Mouse (Mus musculus) left cerebral cortex, postnatal 25 days (tissue): ENCODE results near the gene Cep55. TPM values are rescaled to one million over a fixed set of nuclear protein-coding genes. Genes with fewer than 3 reads are reported as not detected.
A peak's percentile ranks its signal among the peaks of the same experiment; 100 is the strongest.

Source experiments
- DNase-seq, 2 experiments: peaks; one replicate each; pipeline ENCODE4 v3.0.0; 2022; ENCODE audit warnings: low spot score in 2 of 2, mixed read lengths in 1 of 2
- intact Hi-C: fragments of 180-260 bp; cut with DNase I; formaldehyde crosslinking; loops from one replicate; pipeline ENCODE4 v1.15.1; 2025
- total RNA-seq, 2 experiments: library from RNA; stranded (reverse); gene quantifications; 2 replicates each; pipeline ENCODE4 v1.2.3; 2021

The Cep55 gene
- under 1 TPM; 0.18 to 0.32 TPM for total RNA-seq

DNA sequence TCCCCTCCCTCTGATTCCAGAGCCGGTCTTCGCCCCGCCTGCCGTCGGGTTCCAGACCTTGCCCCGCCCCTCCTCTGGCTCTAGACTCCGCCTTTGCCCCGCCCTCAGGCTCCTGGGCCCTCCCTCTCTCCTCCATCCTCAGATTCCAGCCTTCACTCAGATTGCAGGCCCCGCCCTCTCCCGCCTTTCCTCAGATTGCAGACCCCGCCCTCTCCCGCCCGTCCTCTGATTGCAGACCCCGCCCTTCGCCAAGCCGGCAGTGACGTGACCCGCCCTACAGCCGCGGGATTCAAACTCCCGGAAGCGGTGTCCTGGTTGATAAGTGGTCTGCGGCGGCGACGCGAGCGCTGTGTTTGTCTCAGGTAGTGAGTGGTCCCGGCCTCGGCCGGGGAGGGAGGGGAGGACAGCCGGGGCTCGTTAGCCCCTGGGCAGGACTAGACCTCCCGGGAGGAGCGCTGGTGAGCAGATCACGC, at the start of gene Cep55:
Gene Cep55 (plus strand): TSS at position 292 of the 473 bp plus-strand sequence.
- peak; percentile 88 to 96 for DNase-seq
- intact Hi-C loops: loop anchor here (1.0 kb wide), 1 partner anchor 99 kb away; no protein-coding TSS in a partner anchor

DNA sequence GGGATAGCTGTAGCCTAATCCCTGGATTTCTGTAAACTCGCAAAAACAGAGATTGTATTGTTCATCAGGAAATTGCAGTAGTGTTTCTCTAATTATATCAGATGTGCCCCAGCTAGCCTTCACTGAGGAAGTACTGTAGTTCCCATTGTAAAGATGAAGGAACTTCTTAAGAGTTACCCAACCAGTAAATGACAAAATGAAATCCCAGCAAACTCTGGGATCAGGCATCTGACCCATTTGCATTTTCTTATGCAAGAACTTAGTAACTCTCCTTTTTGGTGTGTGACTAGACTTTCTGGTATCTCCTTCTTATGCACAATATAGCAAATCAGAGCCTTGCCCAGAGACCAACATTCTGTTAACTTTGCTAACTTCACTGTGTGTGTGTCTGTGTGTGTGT, 43.4 kb upstream of the Cep55 start:
- intact Hi-C loops: no loop called here
- DNase-seq: no peak

DNA sequence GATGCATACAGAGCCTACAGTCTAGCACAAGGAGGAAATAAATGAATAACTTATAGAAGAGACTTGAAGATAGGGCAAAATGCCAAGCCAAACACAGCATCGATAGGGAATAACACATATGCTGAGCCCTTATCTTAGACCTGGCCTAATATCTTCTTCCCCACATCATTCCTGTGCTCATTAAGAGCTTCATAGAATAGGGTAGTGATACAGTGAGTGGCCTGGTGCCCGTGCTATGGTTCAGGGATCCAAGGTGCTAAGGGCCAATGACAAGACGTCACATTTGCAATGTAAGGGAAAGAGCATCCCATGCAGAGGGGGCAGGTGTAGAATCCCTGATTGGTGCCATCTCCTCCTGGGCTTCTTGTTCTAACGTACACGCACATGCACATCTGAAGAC, 40.4 kb upstream of the Cep55 start:
- DNase-seq: no peak
- intact Hi-C loops: no loop called here

DNA sequence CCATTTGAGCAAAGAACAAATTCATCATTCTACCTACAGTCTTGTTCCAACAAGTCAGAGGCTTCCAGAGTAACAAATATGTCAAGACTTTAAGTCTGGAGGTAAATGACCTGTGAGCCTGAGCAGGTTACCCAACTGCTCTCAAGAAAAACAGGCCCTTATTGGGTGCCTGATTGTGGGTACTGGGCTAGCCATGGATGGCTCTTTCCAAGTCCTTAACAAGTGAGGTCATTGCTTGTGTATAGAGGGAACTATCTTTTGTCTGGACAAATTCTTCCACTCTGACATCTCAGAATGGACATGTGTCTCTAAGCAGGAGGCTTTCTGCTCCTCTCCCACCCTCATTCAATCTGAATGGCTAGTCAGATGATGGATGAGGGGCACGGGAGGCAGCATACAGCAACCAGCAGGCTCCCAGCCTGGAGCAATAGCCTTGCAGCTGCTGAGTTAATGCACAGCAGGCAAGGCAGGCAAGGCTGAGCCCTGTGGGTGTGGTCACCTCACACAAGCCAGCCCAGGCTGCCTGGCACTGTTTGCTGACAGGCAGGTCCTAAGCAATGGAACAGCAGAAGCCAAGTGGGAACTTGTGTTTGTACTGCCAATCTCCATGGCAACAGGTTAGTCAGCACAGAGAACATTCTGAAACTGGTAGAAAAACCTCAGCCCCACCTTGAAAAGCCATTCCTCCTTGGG, 39.5 kb upstream of the Cep55 start:
- intact Hi-C loops: no loop called here
- DNase-seq: peak; percentile 74 to 90

DNA sequence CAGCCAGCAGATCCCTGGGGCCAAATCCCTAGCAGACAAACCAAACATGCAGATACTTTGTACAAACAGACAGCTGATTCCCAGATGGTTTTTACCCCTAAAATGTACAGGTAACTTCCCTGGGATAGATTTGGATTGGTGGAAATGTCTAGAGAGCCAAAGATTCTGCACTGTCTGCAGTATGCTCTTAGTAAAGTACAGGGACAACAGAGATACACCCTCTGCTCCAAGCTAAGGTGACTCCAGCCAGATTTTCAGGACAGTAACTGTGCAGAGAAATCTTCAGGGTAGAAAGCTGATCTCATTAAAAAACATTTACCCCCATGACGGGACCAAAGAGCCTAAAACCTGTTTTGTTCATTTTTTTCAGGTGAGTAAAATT, 38.9 kb upstream of the Cep55 start:
- intact Hi-C loops: no loop called here
- no peak for DNase-seq

DNA sequence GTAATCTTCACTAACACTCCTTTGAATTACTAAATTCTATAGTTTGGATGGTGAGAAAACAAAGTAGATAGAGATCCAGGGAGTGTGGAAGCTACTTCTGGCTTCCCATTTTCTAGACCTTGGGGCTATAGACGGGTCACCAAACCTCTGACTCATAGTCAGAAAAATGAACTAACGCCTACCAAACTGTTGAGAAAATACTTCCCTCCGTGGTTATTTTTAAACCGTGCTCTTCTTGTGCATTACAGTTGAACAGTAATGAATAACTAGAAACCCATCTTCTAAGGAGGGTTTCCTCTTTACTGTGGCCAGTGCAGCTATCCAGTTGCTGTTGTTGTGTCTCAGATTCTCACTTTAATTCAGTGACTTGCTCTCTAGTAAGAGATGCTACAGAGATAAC, 32.1 kb upstream of the Cep55 start:
- intact Hi-C loops: no loop called here
- DNase-seq: no peak

DNA sequence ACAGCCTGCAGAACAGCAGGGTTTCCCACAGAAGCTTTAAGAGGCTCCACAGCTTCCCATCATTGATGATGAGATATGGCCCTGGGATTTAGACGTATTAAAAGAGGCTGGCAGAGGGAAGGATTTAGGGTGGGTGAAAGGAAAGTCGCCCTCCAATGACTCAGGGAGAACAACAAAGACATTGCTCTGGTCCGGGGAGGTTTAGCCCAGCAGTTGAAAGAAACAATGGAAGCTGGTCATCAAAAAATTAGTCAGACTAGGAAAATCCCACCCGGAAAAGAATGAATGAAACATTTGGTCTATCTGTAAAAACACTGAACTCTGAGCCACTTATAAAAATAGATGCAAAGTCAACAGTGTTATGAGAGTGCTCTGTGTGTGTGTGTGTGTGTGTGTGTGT, 31.2 kb upstream of the Cep55 start:
- intact Hi-C loops: no loop called here
- DNase-seq: no peak

DNA sequence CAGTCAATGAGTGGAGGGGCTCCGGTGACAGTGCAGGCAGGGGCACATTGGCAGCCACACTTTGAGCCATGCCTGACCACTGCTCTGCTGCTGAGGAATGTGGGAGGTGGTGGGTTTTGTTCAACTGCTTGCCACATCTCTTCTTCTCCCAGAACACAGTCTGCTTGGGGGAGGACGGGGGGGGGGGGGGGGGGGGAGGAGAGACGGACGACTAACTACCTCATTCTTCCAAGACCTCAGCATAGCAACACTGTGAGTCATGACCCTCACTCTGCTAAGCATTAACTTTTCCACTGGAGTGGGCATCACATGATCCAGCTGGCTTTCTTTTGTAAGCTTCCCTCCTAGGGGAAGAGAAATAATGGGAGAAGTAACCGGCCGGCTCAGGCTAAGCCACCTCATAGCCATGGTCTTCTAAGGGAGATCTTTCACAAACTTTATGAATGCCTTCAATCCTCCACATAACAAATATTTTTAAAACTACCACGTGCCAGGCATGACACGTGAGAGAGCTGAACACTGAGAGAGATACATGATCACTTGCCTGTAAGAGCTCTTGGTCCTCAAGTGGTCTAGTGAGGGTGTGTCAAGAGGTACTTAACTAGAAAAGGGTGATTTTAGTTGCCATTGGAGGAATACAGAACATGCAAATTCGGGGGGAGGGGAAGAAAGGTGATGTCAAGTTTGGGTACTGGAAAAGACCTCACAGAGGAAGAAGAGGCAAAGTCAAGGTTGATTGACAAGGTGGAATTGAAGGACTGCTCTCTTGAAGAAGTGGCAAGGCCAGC, 29.4 kb upstream of the Cep55 start:
- intact Hi-C loops: no loop called here
- DNase-seq: no peak

DNA sequence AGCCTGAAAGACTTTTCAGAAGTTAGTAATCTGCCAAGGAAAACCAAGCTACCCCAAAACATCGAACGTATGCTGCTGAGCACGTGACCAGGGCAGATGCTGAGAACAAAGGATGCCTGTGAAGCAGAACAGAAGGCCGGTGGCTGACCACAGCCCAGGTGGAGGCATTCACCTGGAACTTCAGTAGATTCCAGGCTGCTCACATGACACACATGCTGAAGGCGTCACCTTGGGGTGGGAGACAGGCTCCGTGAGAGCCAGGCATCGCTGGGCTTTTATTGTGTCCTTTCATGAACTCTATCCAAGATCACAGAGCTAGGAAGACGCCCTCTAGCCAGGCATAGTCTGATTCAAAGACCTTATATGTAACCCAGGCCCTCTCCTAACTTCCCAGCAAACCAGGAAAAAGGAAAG, 28.6 kb upstream of the Cep55 start:
- intact Hi-C loops: no loop called here
- no peak for DNase-seq

DNA sequence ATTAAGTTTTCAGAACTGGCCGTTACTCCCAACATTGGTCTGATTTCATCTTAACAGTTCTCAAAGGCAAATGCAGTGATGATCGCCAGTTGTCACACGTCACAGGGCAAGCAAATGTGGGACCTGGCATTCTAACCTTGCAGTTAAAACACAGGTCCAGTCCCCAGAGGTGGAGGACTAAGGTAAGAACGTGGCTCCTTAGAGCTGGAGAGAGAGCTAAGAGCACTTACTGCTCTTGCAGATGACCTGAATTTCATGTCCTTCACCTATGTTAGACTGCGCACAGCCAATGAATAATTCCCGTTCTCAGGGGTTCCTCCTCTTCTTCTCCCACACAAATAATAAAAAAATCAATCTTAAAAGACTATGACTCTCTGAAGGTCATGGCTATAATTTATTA, 27.4 kb upstream of the Cep55 start:
- intact Hi-C loops: no loop called here
- no peak for DNase-seq

DNA sequence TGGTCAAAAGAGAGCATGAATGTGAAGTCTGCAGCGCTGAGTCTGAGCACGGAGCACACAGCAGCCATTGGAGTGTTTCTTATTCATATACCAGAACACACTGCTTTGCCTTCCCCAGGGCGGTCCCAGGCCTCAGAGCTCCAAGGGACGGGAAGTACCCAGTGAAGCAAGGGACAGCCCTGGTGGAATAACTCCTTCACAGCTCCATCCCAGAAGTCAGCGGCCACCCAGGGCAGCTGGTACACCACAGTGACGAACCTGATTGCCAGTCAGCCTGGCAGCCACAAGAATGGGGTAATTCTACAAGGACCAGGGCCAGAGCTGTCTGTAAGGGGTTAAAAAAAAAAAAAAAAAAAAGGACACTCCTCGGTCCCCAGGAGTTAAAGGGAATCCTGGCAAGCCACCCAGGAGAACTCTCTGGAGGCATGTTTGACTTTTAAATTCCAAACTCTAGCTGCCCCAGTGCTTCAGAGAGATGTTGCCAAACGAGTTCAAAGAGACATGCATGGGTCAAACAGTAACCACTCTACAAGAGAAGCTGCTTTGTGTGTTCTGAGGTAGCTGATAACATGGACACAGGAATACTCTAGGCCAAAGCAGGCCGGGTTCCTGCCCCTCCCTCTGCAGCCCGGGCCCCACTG, 26.8 kb upstream of the Cep55 start:
- DNase-seq: no peak
- intact Hi-C loops: no loop called here

DNA sequence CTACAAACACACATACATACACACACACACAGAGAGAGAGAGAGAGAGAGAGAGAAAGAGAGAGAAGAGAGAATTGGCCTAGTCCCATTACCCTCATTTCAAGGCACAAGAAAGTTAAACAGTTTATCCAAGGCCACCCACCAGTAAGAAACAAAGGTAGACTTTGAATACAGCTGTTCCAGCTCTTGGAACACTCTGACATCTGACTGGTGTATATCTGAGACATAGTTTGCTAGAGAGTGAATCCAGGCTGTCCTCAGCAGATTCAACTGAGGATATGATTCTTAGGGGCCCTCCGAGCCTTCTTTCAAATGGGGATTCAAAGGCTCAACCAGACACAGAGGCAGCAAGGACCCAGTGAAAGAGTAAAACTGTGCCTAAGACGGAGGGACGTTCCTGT, 25.5 kb upstream of the Cep55 start:
- intact Hi-C loops: no loop called here
- DNase-seq: no peak

DNA sequence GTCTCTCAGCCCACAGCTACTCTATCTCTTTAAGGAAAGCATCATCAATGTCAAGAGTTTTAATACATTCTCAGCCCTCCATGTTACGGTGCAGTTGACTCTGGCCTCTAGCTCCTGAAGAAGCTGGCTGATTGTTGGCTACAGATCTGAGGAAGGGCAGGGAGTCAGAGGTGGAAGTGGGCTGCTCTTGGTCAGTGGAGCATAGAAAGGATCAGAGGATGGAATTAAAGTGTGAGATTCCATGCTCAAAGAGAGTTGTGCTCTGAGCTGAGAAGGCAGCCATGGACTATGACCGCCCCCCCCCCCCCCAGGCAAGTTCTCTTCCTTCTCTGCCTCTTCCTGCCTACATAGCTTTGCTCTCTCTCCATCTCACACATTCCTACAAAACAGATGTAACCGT, 24.9 kb upstream of the Cep55 start:
- intact Hi-C loops: no loop called here

DNA sequence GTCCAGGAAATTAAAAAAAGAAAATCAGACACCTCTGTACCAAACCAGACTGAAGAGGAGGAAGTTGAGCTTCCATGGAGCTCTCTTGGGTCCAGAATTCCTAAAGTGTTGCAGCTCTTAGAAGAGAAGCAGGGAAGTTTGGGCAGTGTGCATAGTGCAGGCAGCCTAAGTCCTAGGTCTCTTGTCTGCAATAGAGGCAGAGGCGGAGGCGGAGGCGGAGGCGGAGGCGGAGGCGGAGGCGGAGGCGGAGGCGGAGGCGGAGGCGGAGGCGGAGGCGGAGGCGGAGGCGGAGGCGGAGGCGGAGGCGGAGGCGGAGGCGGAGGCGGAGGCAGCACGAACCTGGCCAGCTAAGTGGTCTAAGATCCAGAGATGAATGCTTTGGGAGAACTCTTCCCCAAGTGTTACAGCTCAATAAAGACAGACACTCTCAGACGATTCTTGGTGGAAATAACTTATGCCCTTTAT, 24.1 kb upstream of the Cep55 start:
- intact Hi-C loops: no loop called here
- peak; percentile 14 to 41 for DNase-seq

More for the DNA sequence above, 24.9 kb upstream of the Cep55 start:
- DNase-seq: no peak

DNA sequence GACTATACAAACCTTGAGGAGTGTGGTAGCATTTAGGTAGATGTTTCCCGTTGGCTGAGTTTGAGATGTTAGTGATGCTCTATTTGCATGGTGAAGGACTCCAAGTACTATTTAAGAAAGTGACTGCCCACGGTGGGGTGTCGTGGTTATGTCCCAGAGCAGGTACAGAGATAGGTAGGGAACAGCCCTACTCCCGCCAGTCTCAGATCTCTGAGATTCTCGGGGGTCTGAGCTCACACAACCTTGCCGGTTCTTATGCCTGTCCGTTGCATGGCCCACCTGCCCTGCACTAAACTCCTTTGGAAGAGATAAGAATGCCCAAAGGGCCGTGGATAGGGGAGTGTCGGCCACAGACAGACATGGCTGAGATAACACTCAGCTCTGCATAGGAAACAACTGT, 23.7 kb upstream of the Cep55 start:
- intact Hi-C loops: no loop called here
- no peak for DNase-seq

DNA sequence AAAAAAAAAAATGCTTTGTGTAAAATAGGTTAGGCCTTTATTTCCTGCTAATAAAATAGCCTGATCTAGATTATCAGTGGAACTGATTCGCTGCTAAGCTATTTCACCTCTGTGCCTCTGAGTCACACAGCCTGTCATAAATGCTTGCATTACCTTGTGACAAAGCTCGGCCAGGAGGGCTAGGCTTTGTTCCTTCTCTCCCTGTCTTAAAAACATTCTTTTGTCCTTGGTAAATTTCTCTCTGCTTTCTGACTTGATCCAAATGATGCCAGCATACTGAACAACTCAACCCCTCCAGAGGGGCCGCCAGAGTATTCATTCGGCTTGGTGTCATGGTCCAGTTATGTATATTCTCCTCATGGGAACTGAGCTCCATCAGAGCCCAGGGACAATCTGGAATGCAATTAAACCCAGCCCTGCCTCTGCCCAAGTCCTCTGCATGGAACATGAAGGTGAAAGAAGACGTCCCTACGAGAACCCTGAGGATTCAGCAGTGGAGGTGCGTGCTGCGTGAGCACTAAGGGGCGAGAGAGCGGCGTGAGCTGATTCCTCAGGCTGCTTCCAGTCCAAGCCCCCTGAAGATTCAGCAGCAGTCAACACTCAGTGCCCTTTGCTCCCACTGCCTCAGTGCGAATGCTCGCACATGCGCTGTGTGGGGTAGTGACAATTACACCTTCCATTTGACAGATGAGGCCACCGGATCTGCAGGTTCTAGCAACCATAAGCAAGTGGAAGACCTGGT, 21.6 kb upstream of the Cep55 start:
- intact Hi-C loops: no loop called here
- no peak for DNase-seq

DNA sequence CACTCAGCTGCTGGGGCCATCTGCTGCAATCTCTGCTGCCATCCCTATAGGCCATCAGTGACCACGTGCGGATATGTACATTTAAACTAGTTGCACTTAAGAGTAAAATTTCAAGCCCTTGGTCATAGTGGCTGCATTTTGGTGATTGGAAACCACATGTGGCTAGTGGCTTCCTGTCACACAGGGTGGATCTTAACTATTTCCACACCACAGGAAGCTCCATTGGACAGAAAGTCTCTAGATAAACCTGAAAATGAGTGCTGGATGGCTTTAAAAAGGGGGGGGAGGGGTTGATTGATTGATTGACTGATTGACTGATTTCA, 21.1 kb upstream of the Cep55 start:
- intact Hi-C loops: no loop called here
- no peak for DNase-seq

DNA sequence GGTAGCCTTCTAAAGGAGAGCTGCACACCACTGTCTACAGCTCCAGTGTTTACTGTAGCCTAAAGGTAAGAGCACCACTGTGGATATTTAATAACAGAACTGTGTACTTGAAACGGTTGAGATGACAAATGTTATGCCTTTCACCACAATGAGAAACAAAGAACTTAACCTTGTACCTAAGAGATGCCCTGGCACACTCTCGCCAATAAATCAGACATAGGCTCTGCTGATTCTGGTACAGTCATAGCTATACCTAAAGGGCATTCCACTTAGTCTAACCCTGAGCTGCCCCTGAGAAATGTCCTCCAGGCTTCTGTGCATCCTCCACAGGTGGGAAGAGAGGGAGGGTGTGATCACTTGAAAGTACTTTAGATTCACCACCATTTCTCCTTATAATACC, 20.1 kb upstream of the Cep55 start:
- DNase-seq: no peak
- intact Hi-C loops: no loop called here

DNA sequence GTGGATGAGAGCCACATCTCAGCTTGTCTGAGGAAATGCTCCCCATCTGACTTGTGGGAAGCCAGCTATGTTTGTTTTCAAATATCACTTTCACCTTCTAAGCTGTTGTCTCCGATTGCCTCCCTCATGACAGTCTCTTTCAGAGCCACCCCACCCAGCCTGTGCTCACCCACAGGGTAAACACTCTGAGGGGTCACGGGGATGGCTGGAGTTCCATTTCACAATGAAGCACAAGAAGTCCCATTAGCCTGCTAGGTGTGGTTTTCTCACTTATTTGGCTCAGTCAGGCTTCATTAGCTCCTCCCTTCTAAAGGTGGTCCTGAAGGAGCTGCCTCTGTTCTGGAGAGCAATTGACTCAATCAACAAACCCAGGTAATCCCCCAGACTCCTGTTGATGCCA, 19.0 kb upstream of the Cep55 start:
- intact Hi-C loops: no loop called here
- no peak for DNase-seq

DNA sequence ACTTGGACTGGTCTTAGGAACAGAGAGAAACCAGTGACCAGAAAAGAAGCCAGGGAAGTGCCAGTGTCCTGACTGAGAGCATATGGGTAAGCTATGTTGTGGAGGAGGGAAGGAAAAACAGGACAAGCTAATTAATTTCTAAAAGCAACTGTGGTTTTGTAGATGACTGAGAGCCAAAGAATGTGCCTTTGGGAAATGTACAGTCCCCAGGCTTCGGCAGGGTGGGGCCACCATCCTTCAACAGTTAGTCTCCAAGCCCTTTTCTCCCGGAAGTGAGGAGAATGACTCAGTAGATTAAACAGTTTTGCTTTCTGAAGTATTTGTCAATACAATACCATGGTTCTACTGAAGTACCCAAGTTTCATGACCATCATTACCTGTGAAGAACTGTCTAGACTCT, 16.5 kb upstream of the Cep55 start:
- intact Hi-C loops: no loop called here
- no peak for DNase-seq
